Mouse (Mus musculus) liver, embryonic 13.5 days (tissue): Measurements from ENCODE around the gene Prss2. TPM values are rescaled to one million over a fixed set of nuclear protein-coding genes. Genes with fewer than 3 reads are reported as not detected.

Experiments used
- ATAC-seq: fragments of 200-750 bp; cut with Nextera tagmentation; 2 replicates; pipeline ENCODE4 v1.8.0; 2017; ENCODE audit warnings: low read depth, mild to moderate bottlenecking, moderate number of reproducible peaks, moderate library complexity
- DNase-seq: peaks from one replicate; pipeline ENCODE4 v3.0.0; 2022
- H3K27ac ChIP-seq: fragments of 300-500 bp; sonication (generic); 2 replicates; pipeline ENCODE4 v1.5.1; 2015; ENCODE audit warnings: moderate library complexity, mild to moderate bottlenecking, inconsistent platforms
- H3K27me3 ChIP-seq: fragments of 300-500 bp; sonication (generic); 2 replicates; pipeline ENCODE4 v1.6.1; 2015; ENCODE audit warnings: mild to moderate bottlenecking, inconsistent platforms
- H3K36me3 ChIP-seq: fragments of 300-500 bp; sonication (generic); 2 replicates; pipeline ENCODE4 v1.6.1; 2015; ENCODE audit warnings: mild to moderate bottlenecking, inconsistent platforms
- H3K4me1 ChIP-seq: fragments of 300-500 bp; sonication (generic); replicated peaks from 2 replicates; pipeline ENCODE4 v1.6.1; 2015; ENCODE audit warnings: inconsistent platforms
- H3K4me2 ChIP-seq: fragments of 300-500 bp; sonication (generic); 2 replicates; pipeline ENCODE4 v1.6.1; 2015; ENCODE audit warnings: inconsistent platforms, mild to moderate bottlenecking, moderate library complexity
- H3K4me3 ChIP-seq: fragments of 300-500 bp; sonication (generic); replicated peaks from 2 replicates; pipeline ENCODE4 v1.5.1; 2015; ENCODE audit warnings: mild to moderate bottlenecking, inconsistent platforms
- H3K9ac ChIP-seq: fragments of 300-500 bp; sonication (generic); 2 replicates; pipeline ENCODE4 v1.6.1; 2015; ENCODE audit warnings: mild to moderate bottlenecking, inconsistent platforms
- H3K9me3 ChIP-seq: fragments of 300-500 bp; sonication (generic); replicated peaks from 2 replicates; pipeline ENCODE4 v1.6.1; 2016; ENCODE audit warnings: inconsistent platforms
- WGBS: fragments of 180-500 bp; shearing (Covaris S2); methylation state at CpG from one replicate; pipeline ENCODE4 v1.1.7; 2015; ENCODE audit not compliant: insufficient replicate concordance; 5-methylcytosine and 5-hydroxymethylcytosine counted together
- polyA plus RNA-seq: library from polyadenylated mRNA; unstranded; fragments of >200 nt; fragmentation: Nextera tagmentation; extraction: Ambion mirVana; gene quantifications from 2 replicates; pipeline ENCODE4 v1.2.1, GENCODE M21; 2015

Prss2 gene
- polyA plus RNA-seq, 1 experiment from 2014 or later: not detected

DNA sequence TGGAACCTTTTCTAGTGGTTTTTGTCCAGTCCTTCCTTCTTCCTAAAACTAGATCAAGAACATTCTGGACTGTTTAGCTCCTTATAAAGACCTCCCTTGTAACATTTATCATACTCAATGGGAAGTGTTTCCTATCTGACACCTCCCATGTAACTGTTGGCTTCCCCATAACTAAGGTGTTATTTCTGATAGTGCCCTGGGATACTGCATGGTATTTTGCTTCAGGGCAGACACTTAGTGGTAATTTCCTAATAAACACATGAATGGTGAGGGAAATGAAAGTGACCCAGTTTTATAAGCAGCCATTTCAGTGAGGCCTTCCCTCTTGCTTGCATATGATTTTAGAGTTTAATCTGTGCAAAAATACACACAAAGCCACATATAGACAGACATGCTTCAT, 19.2 kb downstream of the Prss2 start:
- ATAC-seq: no peak

DNA sequence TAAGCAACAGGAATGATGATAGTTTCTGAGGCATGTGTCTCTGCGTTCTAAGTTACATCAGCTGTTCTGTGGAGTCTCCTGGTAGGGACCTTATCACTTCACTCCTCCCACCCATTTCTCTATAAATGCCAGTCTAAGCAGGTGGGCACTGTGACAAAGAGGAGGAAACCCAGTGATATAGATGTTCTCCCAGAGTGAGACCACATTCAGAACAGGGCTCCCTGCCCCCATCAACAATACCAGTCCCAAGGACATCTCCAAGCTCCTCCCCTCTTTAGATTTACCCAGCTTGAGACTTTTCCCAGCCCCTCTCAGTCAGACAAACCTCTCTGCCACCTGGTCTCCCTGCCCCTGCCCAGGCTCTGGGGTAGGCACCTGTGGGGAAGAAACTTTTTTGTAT, 20.2 kb downstream of the Prss2 start:
- Histone ChIP-seq H3K4me3 (no peak overlapping the region), H3K9ac (no peak overlapping the region), H3K9me3 (no peaks in the 10 kb centered on the region), H3K4me2 (no peak overlapping the region), H3K4me1 (peaks cover 28% of the 10 kb centered on the region), H3K27me3 (peaks cover 8% of the 10 kb centered on the region), H3K36me3 (no peaks in the 10 kb centered on the region), H3K27ac (no peak overlapping the region)
- ATAC-seq: peak; percentile 61
- DNase-seq: no peak
- WGBS: 28% methylated on average over 1 of the region's 1 CpGs

More for the DNA sequence above, 19.2 kb downstream of the Prss2 start:
- Histone ChIP-seq H3K36me3 (no peaks in the 10 kb centered on the region), H3K4me1 (peaks cover 28% of the 10 kb centered on the region), H3K9me3 (no peaks in the 10 kb centered on the region), H3K27ac (no peak overlapping the region), H3K4me2 (no peak overlapping the region), H3K9ac (no peak overlapping the region), H3K4me3 (no peak overlapping the region), H3K27me3 (peaks cover 8% of the 10 kb centered on the region)
- DNase-seq: no peak

DNA sequence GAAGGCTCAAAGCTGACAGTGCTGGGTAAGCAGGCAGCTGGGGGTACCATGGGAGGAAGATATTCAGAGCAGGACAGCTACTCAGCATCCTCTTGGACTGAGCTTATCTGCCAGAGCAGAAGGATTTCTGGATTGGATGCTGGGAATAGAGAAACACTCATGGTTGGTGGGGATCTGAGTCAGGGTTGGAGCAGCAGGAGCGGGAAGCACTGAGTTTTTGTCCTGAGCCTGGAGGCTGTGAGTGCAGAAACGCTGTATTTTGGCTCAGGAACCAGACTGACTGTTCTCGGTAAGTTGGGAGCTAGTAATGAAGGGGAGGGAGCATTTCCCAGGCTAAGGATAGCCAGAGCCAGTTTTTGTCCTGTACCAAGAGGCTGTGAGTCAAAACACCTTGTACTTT, 21.4 kb downstream of the Prss2 start:
- no peak overlapping the region for H3K27ac ChIP-seq
- H3K9me3 ChIP-seq: no peaks in the 10 kb centered on the region
- H3K36me3 ChIP-seq: no peaks in the 10 kb centered on the region
- DNase-seq: no peak
- H3K9ac ChIP-seq: no peak overlapping the region
- WGBS: 22% methylated on average over 3 of the region's 3 CpGs
- no peak overlapping the region for H3K4me2 ChIP-seq
- ATAC-seq: no peak
- peaks cover 28% of the 10 kb centered on the region for H3K4me1 ChIP-seq
- H3K27me3 ChIP-seq: peaks cover 8% of the 10 kb centered on the region
- H3K4me3 ChIP-seq: no peak overlapping the region

DNA sequence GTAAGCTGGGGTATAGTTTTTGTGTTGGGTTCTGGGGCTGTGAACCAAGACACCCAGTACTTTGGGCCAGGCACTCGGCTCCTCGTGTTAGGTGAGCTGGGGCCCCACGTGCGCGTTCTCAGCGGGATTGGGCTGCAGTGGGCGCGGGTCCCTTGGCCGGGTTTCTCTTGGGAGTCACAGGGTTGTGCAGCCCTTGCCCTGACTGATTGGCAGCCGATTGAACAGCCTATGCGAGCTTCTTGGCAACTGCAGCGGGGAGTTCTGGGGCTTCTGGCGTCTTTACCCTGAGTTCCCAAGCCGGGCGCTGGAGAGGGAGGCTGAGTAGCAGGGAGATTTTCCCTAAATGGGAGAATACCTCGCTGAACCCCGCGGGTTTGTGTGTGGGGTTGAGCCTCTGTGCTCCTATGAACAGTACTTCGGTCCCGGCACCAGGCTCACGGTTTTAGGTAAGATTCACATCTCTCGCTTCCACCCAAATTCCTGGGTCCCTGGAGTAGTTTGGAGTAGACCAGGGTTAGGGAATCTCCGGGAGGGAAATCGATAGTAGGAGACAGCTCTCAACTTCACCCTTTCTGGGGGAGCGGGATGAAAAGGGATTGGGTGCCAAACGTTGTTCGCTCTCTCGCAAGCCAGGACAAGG, 21.9 kb downstream of the Prss2 start:
- Histone ChIP-seq H3K36me3 (no peaks in the 10 kb centered on the region), H3K9me3 (no peaks in the 10 kb centered on the region), H3K27me3 (peaks cover 8% of the 10 kb centered on the region), H3K27ac (no peak overlapping the region), H3K4me1 (peaks cover 28% of the 10 kb centered on the region), H3K9ac (no peak overlapping the region), H3K4me3 (0 out of 2 replicates have a peak overlapping the region, but pooled peaks have one; percentile 15), H3K4me2 (peak overlapping the region; percentile 43)
- DNase-seq: no peak
- 12% methylated on average over 28 of the region's 28 CpGs for WGBS
- ATAC-seq: no peak

DNA sequence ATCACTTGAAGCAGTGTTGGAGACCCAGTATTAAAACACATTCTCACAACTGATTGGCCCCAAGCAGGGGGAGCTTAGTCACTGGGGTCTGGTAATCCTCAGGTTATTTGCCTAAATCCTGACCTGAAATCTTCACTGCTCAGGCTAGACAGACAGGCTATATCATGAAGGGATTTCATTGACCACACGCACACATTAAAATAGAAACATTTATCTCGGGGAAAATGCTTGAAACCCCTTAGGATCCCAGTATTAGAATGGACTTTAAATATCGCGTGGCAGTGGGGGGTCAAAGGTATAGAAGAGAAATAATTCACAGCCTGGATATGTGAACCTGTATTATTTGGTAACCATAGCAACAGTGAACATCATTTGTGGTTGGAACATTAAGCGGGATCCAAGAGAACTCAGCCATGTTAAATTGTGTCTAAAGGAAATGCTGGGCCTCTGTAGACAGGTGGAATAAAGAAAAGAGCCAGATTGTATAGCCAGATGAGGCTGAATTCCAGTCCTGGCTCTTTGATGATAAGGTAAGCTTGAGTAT, 22.9 kb downstream of the Prss2 start:
- Histone ChIP-seq H3K9me3 (no peaks in the 10 kb centered on the region), H3K9ac (no peak overlapping the region), H3K4me3 (no peak overlapping the region), H3K4me1 (peaks cover 28% of the 10 kb centered on the region), H3K27ac (no peak overlapping the region), H3K36me3 (no peaks in the 10 kb centered on the region), H3K27me3 (peaks cover 8% of the 10 kb centered on the region), H3K4me2 (no peak overlapping the region)
- ATAC-seq (no peak), DNase-seq (no peak)
- WGBS: 69% methylated on average over 5 of the region's 5 CpGs

- Histone ChIP-seq H3K4me1 (peaks cover 27% of the 10 kb centered on the region), H3K9ac (no peak overlapping the region), H3K9me3 (no peaks in the 10 kb centered on the region), H3K4me2 (no peak overlapping the region), H3K36me3 (no peaks in the 10 kb centered on the region), H3K4me3 (no peak overlapping the region), H3K27ac (no peak overlapping the region), H3K27me3 (peaks cover 8% of the 10 kb centered on the region)
- no peak for DNase-seq
- 71% methylated on average over 4 of the region's 4 CpGs for WGBS
- no peak for ATAC-seq
Observed at GRCm38 (mm10) chr6:41545266-41545665, 23.7 kb downstream of the Prss2 start.

- Histone ChIP-seq H3K36me3 (no peaks in the 10 kb centered on the region), H3K9me3 (no peaks in the 10 kb centered on the region), H3K27ac (no peak overlapping the region), H3K4me2 (no peak overlapping the region), H3K4me1 (peaks cover 11% of the 10 kb centered on the region; the same call in 1 of the 2 replicates), H3K27me3 (peaks cover 8% of the 10 kb centered on the region), H3K9ac (no peak overlapping the region), H3K4me3 (no peak overlapping the region)
- 64% methylated on average over 5 of the region's 5 CpGs for WGBS
- DNase-seq (no peak), ATAC-seq (no peak)
Observed at GRCm38 (mm10) chr6:41547056-41547650, 25.6 kb downstream of the Prss2 start.

- no peak overlapping the region for H3K4me3 ChIP-seq
- H3K9me3 ChIP-seq: no peaks in the 10 kb centered on the region
- H3K27me3 ChIP-seq: peaks cover 6% of the 10 kb centered on the region
- ATAC-seq (no peak), DNase-seq (no peak)
- H3K27ac ChIP-seq: no peak overlapping the region
- H3K36me3 ChIP-seq: no peaks in the 10 kb centered on the region
- H3K4me1 ChIP-seq: 0 out of 2 replicates have a peak, but pooled peaks cover 5% of the 10 kb centered on the region
- 32% methylated on average over 1 of the region's 1 CpGs for WGBS
- H3K4me2 ChIP-seq: no peak overlapping the region
- no peak overlapping the region for H3K9ac ChIP-seq
Observed at GRCm38 (mm10) chr6:41548286-41548685, 26.7 kb downstream of the Prss2 start.

DNA sequence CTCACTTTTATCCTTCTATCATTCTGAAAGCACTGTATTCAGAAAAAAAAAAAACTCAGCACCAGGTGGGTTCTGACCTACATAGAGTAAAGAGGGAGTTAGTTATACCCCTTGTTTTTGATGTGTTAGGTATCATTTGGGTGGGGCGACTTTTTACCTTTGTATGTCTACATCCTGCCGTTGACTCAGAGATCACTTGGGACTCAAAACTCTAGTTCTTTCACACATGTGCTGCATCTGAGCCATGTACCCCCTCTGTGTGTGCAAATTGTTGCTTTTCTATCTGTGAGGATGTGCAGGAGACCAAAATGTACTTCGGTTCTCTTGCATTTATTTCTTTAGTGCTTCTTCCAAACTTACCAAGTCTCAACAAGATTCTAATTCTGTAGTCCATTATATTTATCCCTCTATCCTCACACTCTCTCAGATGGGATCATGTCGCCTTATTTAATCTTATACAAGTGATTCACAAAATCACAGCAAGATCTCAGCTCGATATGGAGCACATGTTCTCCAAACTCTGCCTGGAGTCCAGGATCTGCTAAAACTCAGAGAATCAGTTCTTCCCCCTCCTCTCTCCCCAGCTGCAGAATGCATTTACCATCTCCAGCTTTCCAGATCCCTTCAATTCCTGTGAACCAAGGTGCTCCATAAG, 31.9 kb downstream of the Prss2 start:
- H3K4me2 ChIP-seq: no peak overlapping the region
- no peak overlapping the region for H3K9ac ChIP-seq
- H3K27ac ChIP-seq: no peak overlapping the region
- H3K36me3 ChIP-seq: no peaks in the 10 kb centered on the region
- WGBS: 61% methylated on average over 5 of the region's 5 CpGs
- ATAC-seq (no peak), DNase-seq (no peak)
- no peak overlapping the region for H3K4me3 ChIP-seq
- H3K9me3 ChIP-seq: no peaks in the 10 kb centered on the region
- H3K4me1 ChIP-seq: peaks cover 11% of the 10 kb centered on the region
- no peaks in the 10 kb centered on the region for H3K27me3 ChIP-seq

GRCm38 (mm10) chr6:41554295-41555169, 32.9 kb downstream of the Prss2 start:
- no peak for DNase-seq
- H3K27ac ChIP-seq: no peak overlapping the region

DNA sequence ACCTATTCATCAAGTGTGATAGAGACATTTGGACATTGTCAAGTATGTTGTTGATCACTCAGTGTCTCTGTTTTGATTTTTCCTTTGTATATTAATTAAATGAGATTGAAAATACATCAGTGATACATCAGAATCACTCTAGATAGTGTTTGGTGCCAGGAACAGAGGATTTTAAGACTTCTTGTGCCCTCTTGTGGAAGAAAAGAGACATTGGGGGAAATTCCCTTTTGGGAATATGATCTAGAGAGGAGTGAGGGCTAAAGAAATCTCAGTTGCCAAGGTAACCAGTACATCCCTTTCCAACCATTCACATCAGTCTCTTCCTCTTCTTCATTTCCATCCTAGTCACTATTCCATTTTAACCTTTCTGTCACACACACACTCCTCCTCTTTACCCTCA, 34.8 kb downstream of the Prss2 start:
- no peaks in the 10 kb centered on the region for H3K9me3 ChIP-seq
- H3K36me3 ChIP-seq: no peaks in the 10 kb centered on the region
- H3K27me3 ChIP-seq: no peaks in the 10 kb centered on the region
- ATAC-seq: no peak
- H3K4me2 ChIP-seq: no peak overlapping the region
- peaks cover 11% of the 10 kb centered on the region for H3K4me1 ChIP-seq
- no peak for DNase-seq
- H3K9ac ChIP-seq: no peak overlapping the region
- H3K27ac ChIP-seq: no peak overlapping the region
- no peak overlapping the region for H3K4me3 ChIP-seq

More at GRCm38 (mm10) chr6:41554295-41555169, 32.9 kb downstream of the Prss2 start:
- no peak overlapping the region for H3K9ac ChIP-seq
- H3K4me3 ChIP-seq: no peak overlapping the region
- H3K9me3 ChIP-seq: no peaks in the 10 kb centered on the region
- no peaks in the 10 kb centered on the region for H3K27me3 ChIP-seq
- 20% methylated on average over 7 of the region's 7 CpGs for WGBS
- no peaks in the 10 kb centered on the region for H3K36me3 ChIP-seq
- peaks cover 11% of the 10 kb centered on the region for H3K4me1 ChIP-seq
- no peak overlapping the region for H3K4me2 ChIP-seq
- ATAC-seq: no peak
